Mouse (Mus musculus) ES-E14 (cell line): ENCODE data around the gene Rapgef6.

ENCODE experiments used
- CHD2 ChIP-seq: IDR thresholded peaks from 2 replicates; pipeline ENCODE4 v1.6.1; 2014; ENCODE audit warnings: mild to moderate bottlenecking, low read depth, low read length, inconsistent platforms
- HCFC1 ChIP-seq: IDR thresholded peaks from 2 replicates; pipeline ENCODE4 v1.6.1; 2012; ENCODE audit warnings: low read length, inconsistent platforms, borderline replicate concordance; ENCODE audit not compliant: insufficient read depth
- MAFK ChIP-seq: IDR thresholded peaks from 2 replicates; pipeline ENCODE4 v1.6.1; 2014; ENCODE audit warnings: mild to moderate bottlenecking, low read depth, low read length, inconsistent platforms; ENCODE audit not compliant: insufficient read depth
- ZC3H11A ChIP-seq: IDR thresholded peaks from 2 replicates; pipeline ENCODE4 v1.6.1; 2012; ENCODE audit warnings: low read depth, mild to moderate bottlenecking, inconsistent platforms, low read length, borderline replicate concordance

- no peak for TF ChIP-seq CHD2
- TF ChIP-seq HCFC1 = no peak
- no peak for TF ChIP-seq ZC3H11A
- TF ChIP-seq MAFK = no peak
These were observed 205.7 kb downstream of the Rapgef6 start for GRCm38 (mm10) chr11:54728371-54728770.
